Mouse (Mus musculus) megakaryocyte-erythroid progenitor cell, adult 5-6 weeks (primary cell): ENCODE data around the gene Ext2. TPM values are rescaled to one million over a fixed set of nuclear protein-coding genes. Genes with fewer than 3 reads are reported as not detected.
A peak's percentile ranks its signal among the peaks of the same experiment; 100 is the strongest.

ENCODE experiments used
- ATAC-seq: replicated peaks from 2 replicates; pipeline ENCODE4 v1.8.0; 2016; ENCODE audit warnings: mild to moderate bottlenecking, inconsistent platforms; ENCODE audit not compliant: severe bottlenecking, poor library complexity, low FRiP score, low TSS enrichment
- total RNA-seq, 2 experiments: library from RNA; stranded (forward) in 1 of 2; stranded (reverse) in 1 of 2; fragments of 200-1000, 215-1000 nt in 1 of 2; fragments of >200 nt in 1 of 2; fragmentation: Nextera tagmentation in 1 of 2; gene quantifications; 2 replicates each; pipeline ENCODE4 v1.2.3; 2014 to 2017

Ext2 gene
- total RNA-seq (2014; fragmentation: Nextera tagmentation), result 49.9 and 50.8 TPM in 2 replicates
- 28.5 and 42.0 TPM in 2 replicates for total RNA-seq (2017)

DNA sequence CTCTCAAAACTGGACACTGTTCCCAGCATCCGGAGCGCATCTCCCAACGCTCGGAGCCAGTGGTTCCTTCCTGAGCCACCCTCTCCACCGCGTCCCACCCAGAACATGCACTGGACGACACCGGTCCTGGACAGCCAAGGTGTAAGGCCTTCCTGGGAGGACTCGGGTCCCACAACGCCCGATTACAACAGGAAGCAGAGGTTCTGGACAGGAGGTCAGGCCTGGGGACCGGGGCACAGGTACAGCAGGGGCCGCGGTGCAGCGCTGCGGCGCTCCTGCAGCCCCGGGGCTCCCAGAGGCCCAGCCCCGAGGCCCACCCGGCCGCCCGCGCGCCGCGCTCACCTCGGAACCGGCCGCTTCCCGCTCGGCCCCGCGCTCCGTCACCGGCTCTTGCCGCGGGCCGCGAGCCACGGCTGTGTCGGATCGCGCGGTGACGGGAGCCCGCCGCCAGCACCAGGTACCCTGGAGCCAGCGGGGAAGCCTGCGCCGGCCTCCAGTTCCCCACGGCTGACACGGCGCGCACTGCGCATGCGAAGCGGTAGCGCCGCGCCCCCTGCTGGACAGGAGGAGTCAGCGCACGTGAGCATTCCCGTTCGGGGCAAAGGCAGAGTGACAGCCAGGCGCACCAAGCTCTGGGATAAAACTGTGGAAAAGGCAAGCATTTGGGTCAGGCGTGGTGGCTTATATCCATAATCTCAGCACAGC lies at the start of gene Ext2:
Gene Ext2 (minus strand): TSS at position 524 of the 705 bp plus-strand sequence.
- ATAC-seq, result peak; percentile 86

- ATAC-seq, result no peak
Measured at GRCm38 (mm10) chr2:93871411-93871925, 49.1 kb upstream of the Ext2 start.

- ATAC-seq, result peak; percentile 72
Measured at GRCm38 (mm10) chr2:93870842-93871241, 48.5 kb upstream of the Ext2 start.

DNA sequence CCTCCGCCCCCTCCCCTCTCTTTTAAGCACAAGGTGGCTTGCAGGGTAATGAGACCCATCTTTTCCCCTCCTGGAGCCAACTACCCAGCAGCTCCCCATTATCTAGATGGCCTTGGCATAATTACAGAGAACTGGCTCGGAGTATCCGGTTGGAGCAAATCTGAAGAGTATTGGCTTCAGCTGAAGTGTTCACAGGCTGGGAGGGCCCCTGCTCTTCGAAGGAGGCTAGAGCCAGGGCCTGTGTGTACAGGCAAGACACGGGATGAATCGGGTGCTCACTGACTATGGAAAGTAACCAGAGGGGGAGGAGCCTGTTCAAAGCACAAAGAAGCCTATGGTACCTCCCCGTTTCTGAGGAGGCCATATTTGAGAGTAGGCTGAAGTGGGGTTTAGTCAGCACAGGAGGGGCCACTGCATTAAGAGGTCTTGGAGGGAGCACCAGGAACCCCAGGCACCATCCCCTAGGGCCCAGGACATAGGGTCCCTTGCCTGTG lies 46.8 kb upstream of the Ext2 start, which contains the start of gene Accsl:
Gene Accsl (minus strand): TSS at position 51 of the 494 bp plus-strand sequence.
- no peak for ATAC-seq

DNA sequence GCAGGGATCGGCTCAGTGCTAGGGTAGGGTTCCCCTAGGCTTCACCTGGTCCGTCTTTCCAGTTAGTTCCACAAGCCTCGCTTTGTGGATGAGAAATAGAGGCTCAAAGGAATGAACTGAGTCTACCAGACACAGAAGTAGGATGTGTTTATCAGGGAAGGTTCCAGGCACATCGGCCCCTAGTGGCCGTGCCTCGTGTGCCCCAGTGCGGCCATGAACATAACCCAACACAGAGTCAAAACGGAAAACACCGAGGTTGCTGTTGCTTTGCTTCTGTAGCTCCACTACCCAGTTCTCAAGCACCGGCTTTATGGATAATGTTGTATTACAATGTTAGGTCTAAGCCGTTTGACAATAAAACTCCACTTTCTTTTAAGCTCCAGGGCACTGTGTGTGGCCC lies 46.2 kb upstream of the Ext2 start:
- ATAC-seq, result no peak

DNA sequence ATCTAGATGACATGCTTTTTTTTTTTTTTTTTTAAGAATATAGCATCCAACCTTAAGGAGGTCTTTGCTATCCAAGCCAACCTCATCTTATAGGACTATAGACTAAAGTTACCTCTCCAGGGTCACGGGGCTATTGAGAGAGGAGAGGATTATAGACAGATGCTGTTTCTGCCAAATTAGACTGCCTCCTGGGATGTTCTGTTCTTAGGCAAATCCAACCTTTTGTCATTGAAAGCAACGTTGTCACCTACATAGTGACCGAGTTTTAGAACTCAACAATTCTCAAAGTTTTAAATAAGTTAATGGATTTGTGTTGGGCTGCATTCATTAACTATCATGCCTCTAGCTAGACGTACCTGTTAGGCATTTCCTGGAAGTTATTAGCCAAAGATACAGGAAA lies 40.9 kb upstream of the Ext2 start:
- ATAC-seq, result no peak

DNA sequence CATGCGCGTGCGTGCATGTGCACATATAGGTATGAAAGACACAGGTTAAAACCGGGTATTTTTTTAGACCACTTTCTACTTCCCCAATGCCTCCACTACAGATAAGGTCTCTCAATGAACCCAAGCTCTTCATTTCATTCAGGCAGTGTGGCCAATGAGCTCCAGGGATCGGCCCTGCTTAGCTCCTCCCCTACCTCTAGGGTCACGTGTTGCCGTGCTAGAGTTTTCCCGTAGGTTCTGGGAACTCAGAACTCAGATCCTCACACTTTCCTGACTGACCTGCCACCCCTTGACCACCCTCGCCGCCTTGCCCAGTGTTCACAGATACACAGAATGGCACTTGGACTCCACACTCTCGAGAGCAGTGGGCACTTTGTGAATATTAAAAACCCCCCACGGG lies 36.5 kb upstream of the Ext2 start:
- ATAC-seq, result no peak

GRCm38 (mm10) chr2:93851303-93851702 lies 28.9 kb upstream of the Ext2 start:
- no peak for ATAC-seq

DNA sequence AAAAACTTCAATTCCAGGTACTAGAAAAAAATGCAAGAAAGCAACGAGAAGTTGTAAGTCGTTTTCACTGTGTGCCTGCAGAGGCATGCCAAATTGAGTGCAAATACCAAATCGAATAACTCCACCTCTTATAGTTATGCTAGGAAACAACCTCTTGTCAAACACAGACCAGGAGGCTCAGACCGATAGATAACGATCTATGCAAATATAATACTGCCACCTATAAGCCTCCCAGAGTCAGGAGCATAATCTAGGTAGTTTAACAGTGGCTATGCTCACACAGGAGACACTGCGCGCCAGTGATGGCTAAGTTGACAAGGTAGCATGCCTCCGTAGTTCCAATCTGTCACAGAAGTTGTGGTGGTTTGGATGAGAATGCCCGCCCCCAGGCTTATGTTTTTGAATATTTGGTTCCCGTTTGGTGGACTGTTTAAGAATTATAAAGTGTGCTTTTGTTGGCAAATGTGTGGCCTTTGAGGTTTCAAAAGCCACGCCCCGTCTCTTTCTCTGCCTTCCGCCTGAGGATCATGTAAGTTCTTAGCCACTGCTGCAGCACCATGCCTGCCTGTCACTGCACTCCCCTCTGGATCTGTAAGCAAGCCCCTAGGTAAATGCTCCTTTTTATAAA lies 28.1 kb upstream of the Ext2 start:
- ATAC-seq, result peak; percentile 45

DNA sequence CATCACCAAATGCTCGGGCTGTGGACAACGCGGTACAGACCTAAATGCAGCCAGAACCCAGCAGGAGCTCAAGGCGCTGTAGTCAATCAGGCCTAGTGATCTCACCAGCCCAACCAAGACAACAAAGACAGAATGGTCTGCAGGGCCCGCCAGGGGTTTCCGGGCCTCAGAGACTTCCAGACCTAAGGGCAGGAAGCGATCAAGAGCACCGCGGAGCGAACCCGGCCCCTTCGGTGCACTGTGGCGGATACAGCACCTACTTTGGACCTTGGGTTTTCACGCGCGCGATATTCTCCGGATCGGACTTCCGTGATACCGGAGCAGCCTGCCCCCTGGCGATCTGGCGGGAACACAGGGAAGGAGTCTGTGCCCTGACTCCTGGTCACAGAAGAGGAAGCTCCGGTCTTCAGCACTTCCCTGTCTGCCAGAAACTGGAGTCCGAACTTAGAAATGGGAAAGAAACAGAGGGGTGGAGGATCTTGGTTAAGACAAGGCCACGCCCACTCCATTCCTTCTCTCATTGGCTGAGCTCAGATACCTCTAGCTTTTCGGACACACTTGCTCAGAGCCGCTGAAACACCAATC lies 27.2 kb upstream of the Ext2 start, which contains the start of gene Accs:
Gene Accs (minus strand): TSS at position 439 of the 585 bp plus-strand sequence.
- peak; percentile 87 for ATAC-seq

DNA sequence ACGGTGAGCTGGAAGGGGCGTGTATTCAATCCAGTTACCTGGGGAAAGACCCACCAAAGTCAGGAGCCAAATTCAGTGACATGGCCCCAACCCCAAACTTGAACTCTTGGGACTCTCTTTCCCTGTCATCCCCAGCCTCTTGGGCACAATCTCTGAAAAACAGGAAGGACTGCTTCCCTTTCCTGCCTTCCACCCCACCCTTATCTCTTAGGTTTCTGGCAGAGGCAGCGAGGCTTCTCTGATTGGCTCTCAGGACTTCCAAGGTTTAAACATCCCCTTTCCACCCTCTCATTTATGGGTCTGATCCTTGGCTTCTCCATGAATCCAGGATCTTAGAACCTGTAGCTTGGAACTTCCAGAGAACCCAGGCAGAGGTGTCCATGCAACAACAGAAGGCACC lies 19.0 kb upstream of the Ext2 start:
- no peak for ATAC-seq

GRCm38 (mm10) chr2:93840109-93840508 lies 17.7 kb upstream of the Ext2 start:
- ATAC-seq, result no peak

GRCm38 (mm10) chr2:93838931-93839330 lies 16.6 kb upstream of the Ext2 start:
- no peak for ATAC-seq

DNA sequence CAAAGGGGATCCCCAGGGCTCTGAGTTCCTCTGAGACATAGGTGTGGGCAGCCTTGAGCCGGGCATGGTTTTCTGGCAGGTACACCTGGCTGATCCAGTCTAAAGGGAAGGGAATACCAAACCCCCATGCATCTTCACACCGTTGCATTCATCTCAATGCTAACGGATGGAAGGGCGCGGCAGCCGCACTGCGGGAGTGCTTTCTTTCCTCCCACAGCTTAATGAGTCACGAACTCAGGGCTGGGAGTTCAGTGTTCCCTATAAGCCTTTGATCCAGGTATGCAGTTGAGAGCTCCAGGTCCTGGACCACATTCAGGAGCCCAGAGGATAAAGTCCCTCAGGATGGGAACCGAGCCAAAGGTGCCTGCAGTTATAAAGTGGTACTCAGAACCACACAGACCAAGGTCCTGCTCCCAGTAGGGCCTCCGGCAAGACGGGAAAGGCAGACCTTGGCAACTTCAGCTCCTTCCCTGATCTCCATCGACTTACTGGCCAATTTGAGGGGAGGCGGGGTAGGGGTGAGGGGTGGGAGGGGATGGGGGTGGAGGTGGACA lies 13.9 kb upstream of the Ext2 start:
- no peak for ATAC-seq

DNA sequence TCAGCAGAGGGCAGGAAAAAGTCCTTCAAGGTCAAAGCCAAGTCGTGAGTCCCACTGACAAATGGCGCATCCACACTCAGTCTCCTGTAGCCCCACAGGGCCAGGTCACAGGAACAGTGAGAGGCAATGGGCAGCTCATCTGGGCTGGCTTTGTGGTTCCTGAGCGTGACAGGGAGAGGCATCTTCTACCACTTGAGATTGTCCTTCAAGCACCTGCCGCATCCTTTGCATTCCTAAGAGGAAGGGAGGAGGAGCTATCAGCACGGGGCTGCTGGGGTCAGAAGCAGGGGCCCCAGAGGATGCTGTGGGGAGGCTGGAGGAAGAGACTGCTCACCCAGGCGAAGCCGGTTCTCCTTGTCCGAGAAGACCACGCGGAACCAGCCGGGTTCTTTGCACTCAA lies 13.2 kb upstream of the Ext2 start:
- ATAC-seq, result no peak

DNA sequence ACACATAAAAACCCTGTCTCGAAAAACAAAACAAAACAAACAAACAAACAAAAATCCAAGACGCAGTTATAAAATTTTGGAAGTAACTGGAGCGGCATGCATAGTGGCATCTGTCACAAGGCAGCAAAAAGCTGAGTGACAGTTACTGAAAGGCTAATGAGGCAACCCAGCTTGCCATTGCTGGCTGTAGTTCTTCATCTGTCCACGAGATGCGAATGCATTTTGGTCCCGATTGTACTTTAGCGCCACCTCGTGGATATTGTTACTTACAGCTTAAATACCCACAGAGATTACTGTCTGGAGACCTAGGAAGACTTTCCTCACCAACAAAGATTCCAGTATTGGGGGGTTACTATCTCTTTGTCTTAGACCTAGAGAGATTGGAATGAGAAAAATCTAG lies 1.2 kb upstream of the Ext2 start:
- peak; percentile 89 for ATAC-seq

DNA sequence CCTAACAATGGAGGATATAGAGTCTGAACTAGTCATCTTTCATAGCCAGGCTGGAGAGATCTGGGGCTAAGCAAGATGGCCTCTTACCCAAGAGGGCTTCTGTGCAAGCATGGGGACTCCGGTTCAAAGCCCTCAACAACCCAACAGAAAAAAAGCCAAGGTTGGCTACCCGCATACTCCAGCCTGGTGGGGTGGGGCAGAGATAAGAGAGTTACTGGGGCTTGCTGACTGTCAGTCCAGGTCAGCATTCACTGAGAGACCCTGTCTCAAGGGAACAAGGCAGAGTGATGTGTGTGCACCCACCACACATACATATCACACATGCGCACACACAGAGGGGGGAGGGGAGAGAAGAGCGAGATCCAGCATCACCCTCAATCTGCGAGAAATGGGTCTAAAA lies 4.6 kb downstream of the Ext2 start:
- peak; percentile 63 for ATAC-seq

DNA sequence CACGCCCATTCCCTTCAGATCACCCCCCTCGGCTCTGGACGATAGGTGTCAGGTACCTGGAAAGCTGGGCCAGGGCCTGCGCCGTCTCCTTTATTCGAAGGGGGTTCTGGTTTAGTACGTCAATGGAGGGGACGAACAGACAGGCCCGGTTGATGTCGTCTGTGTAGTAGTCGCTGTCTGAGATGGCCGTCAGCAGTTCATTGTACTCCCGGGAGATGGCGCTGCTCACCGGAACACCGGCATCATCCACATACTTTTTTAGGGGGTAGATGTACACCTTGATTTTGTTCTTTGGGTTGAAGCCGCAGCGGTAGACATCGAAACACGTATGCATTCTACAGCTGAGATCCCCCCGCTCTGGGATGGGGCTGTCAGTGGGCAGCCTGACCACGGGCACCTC lies 9.0 kb downstream of the Ext2 start:
- ATAC-seq, result no peak

- ATAC-seq, result peak; percentile 72
Measured at GRCm38 (mm10) chr2:93811812-93812211, 10.6 kb downstream of the Ext2 start.

DNA sequence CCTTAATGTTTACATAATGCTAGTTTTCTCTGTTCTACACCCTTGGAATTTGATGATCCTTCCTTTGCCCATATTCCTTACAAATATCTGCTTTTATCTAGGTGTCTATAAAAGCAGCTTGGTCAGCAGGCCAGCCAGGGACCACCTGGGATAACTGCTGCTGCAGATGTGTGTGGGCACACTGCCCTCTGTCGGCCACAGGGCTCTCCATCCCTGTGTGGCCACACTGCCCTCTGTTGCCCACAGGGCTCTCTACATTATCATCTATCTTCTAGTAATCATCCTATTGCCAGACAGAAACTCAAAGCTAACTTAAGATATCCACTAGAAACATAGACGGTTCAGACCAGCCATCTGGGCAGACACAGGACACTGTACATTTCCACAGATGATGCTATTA lies 12.4 kb downstream of the Ext2 start:
- ATAC-seq, result peak; percentile 88
